Mouse (Mus musculus) embryonic fibroblast, embryonic 13.5 days (primary cell): ENCODE data around the gene Ykt6.

ENCODE experiments used
- CTCF ChIP-seq: IDR thresholded peaks from 2 replicates; pipeline ENCODE4 v1.5.1; 2011; ENCODE audit warnings: mild to moderate bottlenecking, control low read depth, low read length, moderate library complexity, borderline replicate concordance; ENCODE audit not compliant: insufficient read depth
- POLR2A ChIP-seq: IDR thresholded peaks from 2 replicates; pipeline ENCODE4 v1.6.1; 2011; ENCODE audit warnings: low read depth, mild to moderate bottlenecking, control low read depth, low read length, moderate library complexity

DNA sequence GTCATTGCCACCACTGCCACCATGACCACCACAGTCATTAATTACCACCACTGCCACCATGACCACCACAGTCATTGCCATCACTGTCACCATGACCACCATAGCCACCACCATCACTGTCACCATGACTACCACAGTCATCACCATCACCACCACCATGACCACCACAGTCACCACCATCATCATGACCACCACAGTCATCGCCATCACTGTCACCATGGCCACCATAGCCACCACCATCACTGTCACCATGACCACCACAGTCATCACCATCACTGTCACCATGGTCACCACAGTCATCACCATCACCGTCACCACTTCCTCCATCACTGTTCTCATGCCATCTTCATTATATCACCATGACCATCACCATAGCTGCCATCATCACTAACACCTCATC lies 43.0 kb downstream of the Ykt6 start:
- TF ChIP-seq CTCF (no peak), POLR2A (no peak)
